Mouse (Mus musculus) heart, embryonic 13.5 days (tissue): ENCODE results near the gene Pde6b. TPM values are rescaled to one million over a fixed set of nuclear protein-coding genes. Genes with fewer than 3 reads are reported as not detected.

ENCODE experiments used
- ATAC-seq: fragments of 200-750 bp; cut with Nextera tagmentation; 2 replicates; pipeline ENCODE4 v1.8.0; 2017; ENCODE audit warnings: moderate TSS enrichment; ENCODE audit not compliant: insufficient number of reproducible peaks, low FRiP score, low TSS enrichment; ENCODE audit errors: extremely low read depth
- H3K27ac ChIP-seq: fragments of 300-500 bp; sonication (generic); replicated peaks from 2 replicates; pipeline ENCODE4 v1.5.1; 2015; ENCODE audit warnings: moderate library complexity, mild to moderate bottlenecking, inconsistent platforms
- H3K27me3 ChIP-seq: fragments of 300-500 bp; sonication (generic); replicated peaks from 2 replicates; pipeline ENCODE4 v1.6.1; 2015; ENCODE audit warnings: mild to moderate bottlenecking, inconsistent platforms
- H3K36me3 ChIP-seq: fragments of 300-500 bp; sonication (generic); 2 replicates; pipeline ENCODE4 v1.6.1; 2015; ENCODE audit warnings: mild to moderate bottlenecking, inconsistent platforms
- H3K4me1 ChIP-seq: fragments of 300-500 bp; sonication (generic); 2 replicates; pipeline ENCODE4 v1.6.1; 2015; ENCODE audit warnings: inconsistent platforms
- H3K4me2 ChIP-seq: fragments of 300-500 bp; sonication (generic); 2 replicates; pipeline ENCODE4 v1.6.1; 2015; ENCODE audit warnings: inconsistent platforms, mild to moderate bottlenecking, moderate library complexity
- H3K4me3 ChIP-seq: fragments of 300-500 bp; sonication (generic); 2 replicates; pipeline ENCODE4 v1.5.1; 2015; ENCODE audit warnings: moderate library complexity, mild to moderate bottlenecking, inconsistent platforms
- H3K9ac ChIP-seq: fragments of 300-500 bp; sonication (generic); 2 replicates; pipeline ENCODE4 v1.6.1; 2015; ENCODE audit warnings: inconsistent platforms, mild to moderate bottlenecking, moderate library complexity
- H3K9me3 ChIP-seq: fragments of 300-500 bp; sonication (generic); 2 replicates; pipeline ENCODE4 v1.6.1; 2016; ENCODE audit warnings: inconsistent platforms
- WGBS: fragments of 180-500 bp; shearing (Covaris S2); methylation state at CpG from one replicate; pipeline ENCODE4 v1.1.7; 2015; ENCODE audit warnings: mixed read lengths; 5-methylcytosine and 5-hydroxymethylcytosine counted together
- polyA plus RNA-seq: library from polyadenylated mRNA; unstranded; fragments of >200 nt; fragmentation: Nextera tagmentation; extraction: Ambion mirVana; gene quantifications from 2 replicates; pipeline ENCODE4 v1.2.1, GENCODE M21; 2015

The Pde6b gene
- polyA plus RNA-seq, 1 experiment from 2014 or later: 0.23 TPM

- whole genome bisulfite sequencing: under 1% methylated on average over 89 of the region's 100 CpGs
- H3K27ac ChIP-seq: no peak overlapping the region
- 0 out of 2 replicates have a peak, but pooled peaks have one; percentile 2 for ATAC-seq
- peaks cover 31% of the 10 kb centered on the region for H3K4me1 ChIP-seq
- peaks cover 98% of the 10 kb centered on the region for H3K27me3 ChIP-seq
- peak overlapping the region; percentile 76 for H3K9ac ChIP-seq
- H3K36me3 ChIP-seq: no peaks in the 10 kb centered on the region
- H3K4me3 ChIP-seq: peak overlapping the region; percentile 64
- H3K9me3 ChIP-seq: no peaks in the 10 kb centered on the region
- H3K4me2 ChIP-seq: peak overlapping the region; percentile 88
These were observed 21.0 kb upstream of the Pde6b start for GRCm38 (mm10) chr5:108366984-108367841.

GRCm38 (mm10) chr5:108367871-108368332 lies 20.3 kb upstream of the Pde6b start, which contains the start of gene Gm42517:
Gene Gm42517, minus strand, starts transcription at chr5:108367922.
- 2% methylated on average over 23 of the region's 36 CpGs for WGBS
- Histone ChIP-seq H3K36me3 (no peaks in the 10 kb centered on the region), H3K27ac (no peak within 1 kb of the TSS), H3K4me3 (peak within 1 kb of the TSS; percentile 64), H3K9me3 (no peaks in the 10 kb centered on the region), H3K27me3 (peaks cover 98% of the 10 kb centered on the region), H3K4me1 (peaks cover 31% of the 10 kb centered on the region), H3K9ac (peak within 1 kb of the TSS; percentile 76), H3K4me2 (peak within 1 kb of the TSS; percentile 88)
- ATAC-seq: no peak

DNA sequence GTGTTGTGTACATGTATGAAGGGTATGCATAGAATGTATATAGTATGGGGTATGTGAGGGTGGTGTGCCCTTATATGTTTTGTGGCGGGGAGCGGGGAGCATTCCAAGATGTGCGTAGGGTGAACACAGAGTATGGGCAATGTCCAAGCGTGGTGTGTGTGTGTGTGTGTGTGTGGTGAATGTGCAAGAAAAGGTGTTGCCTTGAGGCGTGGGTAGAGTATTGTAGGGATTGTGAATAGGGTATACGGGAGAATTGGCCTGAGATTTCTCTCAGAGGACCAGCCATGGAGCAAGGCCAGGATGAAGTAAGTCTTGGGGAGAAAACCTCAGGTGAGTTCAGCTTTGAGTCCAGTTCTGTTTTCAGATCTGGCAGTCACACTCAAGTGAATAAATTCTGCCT lies 19.7 kb upstream of the Pde6b start:
- ATAC-seq: no peak
- Histone ChIP-seq H3K36me3 (no peaks in the 10 kb centered on the region), H3K4me2 (peak overlapping the region; percentile 88), H3K27me3 (peaks cover 98% of the 10 kb centered on the region), H3K4me1 (peaks cover 31% of the 10 kb centered on the region), H3K9me3 (no peaks in the 10 kb centered on the region), H3K9ac (peak overlapping the region; percentile 58; the same call in 1 of the 2 replicates), H3K4me3 (peak overlapping the region; percentile 64), H3K27ac (no peak overlapping the region)
- 7% methylated on average over 6 of the region's 6 CpGs for WGBS

DNA sequence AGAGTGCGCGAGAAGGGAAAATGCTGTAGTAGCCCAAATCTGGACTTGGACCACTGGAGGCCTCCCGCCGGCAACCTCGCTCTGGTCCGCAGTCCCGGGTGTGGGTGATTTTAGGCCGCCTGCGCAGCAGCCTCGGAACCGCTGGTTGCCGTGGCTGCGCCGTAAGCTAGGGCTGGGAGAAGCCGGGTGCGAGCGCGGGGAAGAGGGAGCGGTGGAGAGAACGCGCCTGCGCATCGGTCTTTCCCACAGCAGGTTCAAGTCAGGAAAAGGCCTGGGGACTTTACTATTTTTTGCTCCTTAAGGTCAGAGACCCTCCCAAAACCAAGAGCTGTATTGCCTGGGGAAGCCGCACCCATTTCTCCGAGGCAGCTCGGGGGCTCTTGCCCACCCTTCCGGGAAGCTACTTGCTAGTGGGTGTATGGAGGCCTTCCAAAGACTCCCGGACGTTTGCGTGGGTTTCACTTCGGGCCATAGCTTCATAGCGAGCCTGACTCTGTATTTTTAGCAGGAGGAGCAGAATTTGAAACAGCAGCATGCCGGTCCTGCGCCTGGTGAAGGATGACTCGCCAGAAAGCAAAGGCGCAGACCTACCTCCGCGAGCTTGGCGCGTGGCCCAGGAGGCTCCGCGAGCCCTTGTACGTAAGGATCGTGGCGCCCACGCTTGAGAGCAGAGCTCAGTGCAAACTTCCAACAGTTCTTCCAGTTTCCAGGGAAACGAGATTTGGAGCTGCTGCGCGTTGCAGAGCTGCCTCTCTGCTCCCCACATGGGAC lies 19.2 kb upstream of the Pde6b start:
- Histone ChIP-seq H3K9me3 (no peaks in the 10 kb centered on the region), H3K27ac (no peak overlapping the region), H3K36me3 (no peaks in the 10 kb centered on the region), H3K4me3 (peak overlapping the region; percentile 64), H3K4me1 (peaks cover 31% of the 10 kb centered on the region), H3K27me3 (peaks cover 97% of the 10 kb centered on the region), H3K4me2 (peak overlapping the region; percentile 88), H3K9ac (peak overlapping the region; percentile 58)
- no peak for ATAC-seq
- WGBS: 1% methylated on average over 49 of the region's 49 CpGs

GRCm38 (mm10) chr5:108369964-108370363 lies 18.2 kb upstream of the Pde6b start:
- H3K9ac ChIP-seq: no peak overlapping the region
- H3K4me2 ChIP-seq: no peak overlapping the region
- H3K4me1 ChIP-seq: peaks cover 31% of the 10 kb centered on the region
- H3K9me3 ChIP-seq: no peaks in the 10 kb centered on the region
- H3K4me3 ChIP-seq: no peak overlapping the region
- ATAC-seq: no peak
- 3% methylated on average over 6 of the region's 6 CpGs for WGBS
- no peak overlapping the region for H3K27ac ChIP-seq
- peaks cover 94% of the 10 kb centered on the region for H3K27me3 ChIP-seq
- no peaks in the 10 kb centered on the region for H3K36me3 ChIP-seq

- H3K9me3 ChIP-seq: no peaks in the 10 kb centered on the region
- H3K4me1 ChIP-seq: peaks cover 6% of the 10 kb centered on the region
- H3K27me3 ChIP-seq: peaks cover 81% of the 10 kb centered on the region
- no peak for ATAC-seq
- no peaks in the 10 kb centered on the region for H3K36me3 ChIP-seq
- no peak overlapping the region for H3K27ac ChIP-seq
- H3K9ac ChIP-seq: no peak overlapping the region
- no peak overlapping the region for H3K4me3 ChIP-seq
- WGBS: 65% methylated on average over 5 of the region's 5 CpGs
- H3K4me2 ChIP-seq: no peak overlapping the region
These were observed 14.1 kb upstream of the Pde6b start for GRCm38 (mm10) chr5:108374079-108374478.

GRCm38 (mm10) chr5:108376059-108376458 lies 12.1 kb upstream of the Pde6b start:
- WGBS: 45% methylated on average over 1 of the region's 1 CpGs
- Histone ChIP-seq H3K4me3 (no peak overlapping the region), H3K36me3 (no peaks in the 10 kb centered on the region), H3K27ac (no peak overlapping the region), H3K4me2 (no peak overlapping the region), H3K9me3 (no peaks in the 10 kb centered on the region), H3K4me1 (no peaks in the 10 kb centered on the region), H3K9ac (no peak overlapping the region), H3K27me3 (peaks cover 62% of the 10 kb centered on the region)
- no peak for ATAC-seq

DNA sequence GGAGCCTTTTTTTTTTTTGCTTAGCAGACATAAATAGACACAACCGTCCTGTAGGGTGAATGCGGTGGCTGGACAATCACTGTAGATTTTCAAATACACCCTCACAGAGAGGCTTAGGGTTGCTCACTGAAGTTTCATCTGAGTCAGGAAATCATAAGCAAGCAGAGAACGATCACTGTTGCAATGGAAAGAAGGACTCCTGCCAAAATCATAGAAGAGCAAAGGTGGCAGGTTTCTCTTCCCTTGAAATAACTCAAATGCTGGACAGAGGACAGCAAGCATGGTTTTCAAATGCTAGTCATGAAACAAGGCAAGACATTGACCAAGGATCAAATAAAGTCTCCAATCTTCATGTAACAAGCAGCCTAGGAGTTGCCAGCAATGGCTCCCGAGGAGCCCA lies 9.8 kb upstream of the Pde6b start:
- Histone ChIP-seq H3K4me3 (no peak overlapping the region), H3K9me3 (no peaks in the 10 kb centered on the region), H3K4me2 (no peak overlapping the region), H3K36me3 (no peaks in the 10 kb centered on the region), H3K27ac (no peak overlapping the region), H3K27me3 (peaks cover 44% of the 10 kb centered on the region), H3K9ac (no peak overlapping the region), H3K4me1 (no peaks in the 10 kb centered on the region)
- WGBS: 69% methylated on average over 4 of the region's 4 CpGs
- ATAC-seq: no peak

DNA sequence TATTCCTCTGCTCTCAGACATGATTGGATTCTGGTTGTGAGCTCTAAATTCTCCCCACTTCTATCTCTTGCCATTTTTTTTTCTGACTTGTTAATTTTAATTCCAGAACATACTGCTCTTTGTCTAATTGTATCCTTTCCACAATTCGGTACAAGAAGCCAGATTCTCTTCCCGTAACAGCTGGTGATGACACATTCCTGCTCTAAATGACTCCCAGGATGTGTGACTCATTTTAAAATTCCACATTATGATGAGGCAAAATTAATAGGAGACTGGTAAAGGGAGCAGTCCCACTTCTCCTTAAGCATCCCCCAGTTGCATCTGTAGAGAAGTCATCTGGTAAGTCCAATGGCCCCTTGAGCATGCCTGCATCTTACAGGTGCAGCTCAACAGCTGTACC lies 2.6 kb upstream of the Pde6b start:
- ATAC-seq: no peak
- no peaks in the 10 kb centered on the region for H3K9me3 ChIP-seq

DNA sequence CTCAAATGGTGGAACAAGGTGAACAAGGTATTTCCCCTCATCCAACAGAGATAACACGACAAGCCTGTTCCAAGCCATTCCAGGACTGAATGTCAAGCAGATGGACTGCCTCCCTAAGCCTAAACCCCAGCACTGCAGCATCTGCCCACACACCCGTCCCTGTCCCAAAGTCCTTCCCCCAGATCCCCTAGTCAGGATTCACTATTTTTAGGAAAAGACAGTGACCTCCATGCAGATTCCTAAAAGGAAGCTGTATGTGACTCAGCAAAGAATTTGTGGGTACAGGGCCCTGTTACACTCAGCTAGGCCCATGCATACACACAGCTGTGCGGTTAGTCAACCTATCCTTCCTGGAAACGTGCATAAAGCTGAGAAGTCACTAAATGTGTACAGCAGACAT lies 1.7 kb upstream of the Pde6b start:
- Histone ChIP-seq H3K27ac (no peak overlapping the region), H3K4me2 (no peak overlapping the region), H3K9ac (no peak overlapping the region), H3K4me1 (no peaks in the 10 kb centered on the region), H3K9me3 (no peaks in the 10 kb centered on the region), H3K36me3 (no peaks in the 10 kb centered on the region), H3K4me3 (no peak overlapping the region), H3K27me3 (peaks cover 24% of the 10 kb centered on the region)
- ATAC-seq: no peak
- WGBS: 58% methylated on average over 4 of the region's 4 CpGs

More for the DNA sequence above, 2.6 kb upstream of the Pde6b start:
- 65% methylated on average over 2 of the region's 2 CpGs for WGBS
- no peaks in the 10 kb centered on the region for H3K36me3 ChIP-seq
- peaks cover 24% of the 10 kb centered on the region for H3K27me3 ChIP-seq
- H3K9ac ChIP-seq: no peak overlapping the region
- no peaks in the 10 kb centered on the region for H3K4me1 ChIP-seq
- no peak overlapping the region for H3K4me3 ChIP-seq
- H3K27ac ChIP-seq: no peak overlapping the region
- no peak overlapping the region for H3K4me2 ChIP-seq

- Histone ChIP-seq H3K4me2 (no peak overlapping the region), H3K27ac (no peak overlapping the region), H3K27me3 (peaks cover 20% of the 10 kb centered on the region), H3K9ac (no peak overlapping the region), H3K4me3 (no peak overlapping the region), H3K9me3 (no peaks in the 10 kb centered on the region), H3K36me3 (no peaks in the 10 kb centered on the region), H3K4me1 (no peaks in the 10 kb centered on the region)
- no peak for ATAC-seq
- WGBS: 66% methylated on average over 3 of the region's 3 CpGs
These were observed 1.6 kb downstream of the Pde6b start for GRCm38 (mm10) chr5:108389744-108390143.
